Mouse (Mus musculus) ES-Bruce4 (cell line): ENCODE measurements at regions not wholly inside any gene's neighbourhood (a gene's known extent, or its start where the extent isn't known, plus 50 kb on each side); places are given as distances from the start of the nearest gene placed in this dataset.

ENCODE experiments used
- H3K27ac ChIP-seq: 2 replicates; pipeline ENCODE4 v1.5.1; 2012; ENCODE audit warnings: low read length, inconsistent platforms; ENCODE audit not compliant: insufficient read depth
- H3K27me3 ChIP-seq: 2 replicates; pipeline ENCODE4 v1.6.1; 2012; ENCODE audit warnings: mild to moderate bottlenecking, low read length, inconsistent platforms; ENCODE audit not compliant: control insufficient read depth, poor library complexity, insufficient read depth, severe bottlenecking
- H3K36me3 ChIP-seq: 2 replicates; pipeline ENCODE4 v1.6.1; 2012; ENCODE audit warnings: inconsistent platforms, mild to moderate bottlenecking, low read length, moderate library complexity; ENCODE audit not compliant: control insufficient read depth, poor library complexity, insufficient read depth, severe bottlenecking
- H3K4me1 ChIP-seq: one replicate; pipeline ENCODE4 v1.8.1; 2011; ENCODE audit warnings: low read length; ENCODE audit not compliant: control insufficient read depth, insufficient read depth
- H3K4me3 ChIP-seq: 2 replicates; pipeline ENCODE4 v1.5.1; 2011; ENCODE audit warnings: low read depth, mild to moderate bottlenecking, low read length
- H3K9ac ChIP-seq: 2 replicates; pipeline ENCODE4 v1.6.1; 2012; ENCODE audit warnings: low read depth, mild to moderate bottlenecking, inconsistent platforms; ENCODE audit not compliant: poor library complexity, severe bottlenecking
- H3K9me3 ChIP-seq: replicated peaks from 2 replicates; pipeline ENCODE4 v1.6.1; 2012; ENCODE audit warnings: mild to moderate bottlenecking, low read length, inconsistent platforms; ENCODE audit not compliant: control insufficient read depth, poor library complexity, insufficient read depth, severe bottlenecking
- CTCF ChIP-seq: IDR thresholded peaks from one replicate; pipeline ENCODE4 v1.8.1; 2011; ENCODE audit warnings: low read depth, low read length
- EP300 ChIP-seq: IDR thresholded peaks from 2 replicates; pipeline ENCODE4 v1.6.1; 2011; ENCODE audit warnings: low read depth, low read length; ENCODE audit not compliant: insufficient read depth
- POLR2A ChIP-seq: IDR thresholded peaks from one replicate; pipeline ENCODE4 v1.8.1; 2011; ENCODE audit warnings: low read length; ENCODE audit not compliant: insufficient read depth

DNA sequence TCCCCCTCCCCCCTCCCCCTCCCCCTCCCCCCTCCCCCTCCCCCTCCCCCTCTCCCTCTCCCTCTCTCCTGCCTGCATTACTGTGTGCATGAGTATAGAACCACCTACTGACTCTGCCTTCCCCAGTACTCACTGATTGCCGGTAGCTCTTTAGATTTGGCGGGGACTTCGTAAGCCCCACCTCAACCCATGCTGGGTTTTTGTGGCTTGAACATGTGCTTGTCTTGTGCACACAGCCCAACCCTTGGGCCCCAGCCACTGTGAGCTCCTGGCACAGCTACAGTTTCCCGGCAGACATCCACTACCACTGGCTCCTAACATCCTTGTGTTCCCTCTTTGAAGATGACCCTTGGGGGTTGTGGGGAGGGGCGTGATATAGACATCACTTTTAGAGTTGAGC, 87.4 kb upstream of the Cdh4 start:
- TF ChIP-seq POLR2A (no peak), CTCF (no peak), EP300 (no peak)
- Histone ChIP-seq H3K9ac (no peak overlapping the region), H3K9me3 (no peaks in the 10 kb centered on the region), H3K27ac (no peak overlapping the region), H3K27me3 (no peaks in the 10 kb centered on the region), H3K4me3 (no peak overlapping the region), H3K4me1 (no peaks in the 10 kb centered on the region), H3K36me3 (no peaks in the 10 kb centered on the region)

DNA sequence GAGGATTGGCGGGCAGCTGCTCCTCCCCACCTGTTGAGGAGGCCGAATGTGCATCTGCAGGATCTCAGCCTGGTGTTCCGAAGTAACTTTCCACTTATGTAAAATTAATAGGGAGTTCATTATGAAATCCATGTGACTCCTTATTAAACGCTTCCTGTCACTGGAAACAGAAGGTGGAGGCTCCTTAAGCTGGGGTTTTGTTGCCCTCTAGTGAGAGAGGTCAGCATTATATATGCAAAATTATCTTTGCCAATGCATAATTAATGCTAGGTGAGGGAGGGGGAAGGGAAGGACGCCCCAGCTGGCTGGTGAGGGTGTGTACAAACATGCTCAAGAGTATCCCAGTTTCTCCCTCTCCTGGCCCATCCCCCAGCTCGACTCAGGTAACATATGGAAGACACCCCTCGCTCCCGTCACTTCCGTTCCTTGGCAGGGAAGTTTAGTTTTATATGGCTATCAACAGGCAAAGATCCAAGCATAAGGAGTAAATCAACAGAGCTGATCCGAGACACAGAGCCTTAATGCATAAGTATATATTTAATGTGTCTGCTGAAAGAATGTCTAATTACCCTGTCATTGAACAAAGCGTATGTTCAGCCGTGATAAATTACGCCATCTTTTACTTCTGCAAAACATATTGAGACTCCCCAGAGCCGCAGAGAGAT, 71.2 kb upstream of the Cdh4 start:
- TF ChIP-seq EP300: no peak
- no peak for TF ChIP-seq CTCF
- TF ChIP-seq POLR2A: no peak
- Histone ChIP-seq H3K4me1 (no peaks in the 10 kb centered on the region), H3K36me3 (no peaks in the 10 kb centered on the region), H3K4me3 (no peak overlapping the region), H3K9ac (no peak overlapping the region), H3K27ac (no peak overlapping the region), H3K27me3 (no peaks in the 10 kb centered on the region), H3K9me3 (no peaks in the 10 kb centered on the region)

DNA sequence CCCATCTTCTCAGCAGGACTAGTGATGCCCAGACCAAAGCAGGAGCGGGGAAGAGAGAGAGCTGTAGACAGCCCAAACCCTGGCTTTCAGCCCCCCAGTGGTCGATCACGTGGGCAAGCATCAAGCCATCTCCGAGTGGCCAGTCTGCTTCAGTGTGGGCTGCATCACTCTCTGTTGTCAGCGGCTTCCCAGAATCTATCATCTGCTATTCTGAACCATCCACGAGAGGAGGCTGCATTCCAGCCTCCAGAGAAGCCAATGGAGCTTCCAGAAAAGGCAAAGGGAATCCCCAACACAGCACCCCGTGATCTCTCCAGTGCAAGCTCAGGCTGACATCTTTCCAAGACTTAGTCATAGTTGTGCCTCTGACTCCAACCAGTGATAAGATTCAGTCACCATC, 70.7 kb upstream of the Cdh4 start:
- H3K9ac ChIP-seq: no peak overlapping the region
- TF ChIP-seq EP300 (no peak), CTCF (no peak), POLR2A (no peak)
- H3K27me3 ChIP-seq: no peaks in the 10 kb centered on the region
- no peaks in the 10 kb centered on the region for H3K36me3 ChIP-seq
- no peaks in the 10 kb centered on the region for H3K4me1 ChIP-seq
- H3K9me3 ChIP-seq: no peaks in the 10 kb centered on the region
- H3K4me3 ChIP-seq: no peak overlapping the region
- no peak overlapping the region for H3K27ac ChIP-seq

DNA sequence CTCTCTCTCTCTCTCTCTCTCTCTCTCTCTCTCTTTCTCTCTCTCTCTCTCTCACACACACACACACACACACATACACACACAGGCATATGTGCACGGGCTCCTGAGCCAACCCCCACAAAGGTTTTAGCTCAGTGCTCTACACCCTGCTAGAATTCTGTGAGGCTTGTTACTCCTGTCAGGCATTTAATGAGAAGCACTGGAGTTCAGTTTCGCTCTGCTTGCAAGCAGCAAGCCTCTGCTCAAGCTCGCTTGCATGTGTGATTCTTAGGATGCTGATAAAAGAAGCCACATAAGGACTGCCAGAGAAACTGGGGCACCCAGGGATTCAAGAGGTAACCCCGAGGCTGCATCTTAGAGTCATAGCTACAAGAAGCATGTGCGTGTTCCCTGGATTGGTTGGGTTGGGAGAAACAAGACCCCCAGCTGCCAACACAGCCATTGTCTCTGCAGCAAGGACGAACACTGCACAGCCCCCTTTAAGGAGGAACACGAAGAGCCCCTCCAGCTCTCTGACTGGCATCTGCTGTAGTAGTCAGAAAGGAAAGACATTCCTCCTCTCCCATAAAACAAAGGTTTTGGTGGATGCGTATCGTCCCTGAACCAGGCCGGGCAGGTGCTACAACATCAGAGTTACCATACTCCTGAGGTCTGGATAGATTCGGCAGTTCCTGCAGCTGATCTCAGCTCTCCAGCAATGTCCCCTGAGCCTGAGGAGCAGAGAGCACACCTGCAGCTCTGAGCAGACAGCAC, 62.4 kb upstream of the Cdh4 start:
- TF ChIP-seq POLR2A: no peak
- TF ChIP-seq EP300: no peak
- no peak for TF ChIP-seq CTCF
- Histone ChIP-seq H3K27me3 (no peaks in the 10 kb centered on the region), H3K4me3 (no peak overlapping the region), H3K4me1 (no peaks in the 10 kb centered on the region), H3K36me3 (no peaks in the 10 kb centered on the region), H3K27ac (no peak overlapping the region), H3K9ac (no peak overlapping the region), H3K9me3 (no peaks in the 10 kb centered on the region)

DNA sequence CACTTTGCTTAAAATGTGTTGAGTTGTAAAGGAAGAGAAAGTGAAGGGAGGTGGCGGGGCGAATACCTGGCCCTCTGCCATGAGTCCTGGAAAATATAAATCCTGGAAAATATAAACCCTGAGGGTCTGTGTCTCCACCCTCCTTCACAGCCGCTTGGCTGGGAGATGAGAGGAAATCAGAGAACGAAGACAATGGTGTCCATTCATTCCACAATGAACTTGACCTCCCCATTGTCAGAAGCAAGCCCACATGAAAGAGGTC, 61.9 kb upstream of the Cdh4 start:
- no peak overlapping the region for H3K4me3 ChIP-seq
- no peaks in the 10 kb centered on the region for H3K4me1 ChIP-seq
- H3K27me3 ChIP-seq: no peaks in the 10 kb centered on the region
- no peaks in the 10 kb centered on the region for H3K36me3 ChIP-seq
- no peak overlapping the region for H3K9ac ChIP-seq
- no peak overlapping the region for H3K27ac ChIP-seq
- no peaks in the 10 kb centered on the region for H3K9me3 ChIP-seq
- TF ChIP-seq CTCF (no peak), POLR2A (no peak), EP300 (no peak)

DNA sequence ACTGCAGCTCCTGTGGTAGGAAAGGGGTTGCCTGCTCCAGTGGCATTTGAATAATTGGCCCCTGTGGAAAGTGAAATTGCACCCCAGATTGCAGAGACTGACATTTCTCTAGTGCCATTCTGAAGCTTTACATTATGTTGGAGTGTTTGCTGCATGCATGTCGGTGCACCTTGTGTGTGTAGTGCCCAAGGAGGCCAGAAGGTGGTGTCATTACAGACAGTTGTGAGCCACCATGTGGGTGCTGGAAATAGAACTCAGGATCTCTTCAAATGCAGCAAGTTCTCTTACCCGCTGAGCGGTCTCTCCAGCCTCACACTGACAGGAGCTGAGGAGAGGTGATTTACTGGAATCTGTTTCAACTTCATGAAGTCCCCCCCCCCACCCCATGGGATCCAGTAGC, 60.3 kb upstream of the Cdh4 start:
- Histone ChIP-seq H3K4me1 (no peaks in the 10 kb centered on the region), H3K36me3 (no peaks in the 10 kb centered on the region), H3K9me3 (no peaks in the 10 kb centered on the region), H3K9ac (no peak overlapping the region), H3K27ac (no peak overlapping the region), H3K4me3 (no peak overlapping the region), H3K27me3 (no peaks in the 10 kb centered on the region)
- no peak for TF ChIP-seq POLR2A
- TF ChIP-seq CTCF: no peak
- TF ChIP-seq EP300: no peak
